Mouse (Mus musculus) embryonic facial prominence, embryonic 15.5 days (tissue): ENCODE measurements at regions not wholly inside any gene's neighbourhood (a gene's known extent, or its start where the extent isn't known, plus 50 kb on each side); places are given as distances from the start of the nearest gene placed in this dataset.

Experiments used
- ATAC-seq: fragments of 200-750 bp; cut with Nextera tagmentation; 2 replicates; pipeline ENCODE4 v1.8.0; 2017; ENCODE audit warnings: low read depth, moderate TSS enrichment; ENCODE audit not compliant: insufficient number of reproducible peaks, low FRiP score, low TSS enrichment
- H3K27ac ChIP-seq: fragments of 300-500 bp; sonication (generic); replicated peaks from 2 replicates; pipeline ENCODE4 v1.5.1; 2015; ENCODE audit warnings: mild to moderate bottlenecking, inconsistent platforms
- H3K27me3 ChIP-seq: fragments of 300-500 bp; sonication (generic); 2 replicates; pipeline ENCODE4 v1.6.1; 2015; ENCODE audit warnings: inconsistent platforms
- H3K36me3 ChIP-seq: fragments of 300-500 bp; sonication (generic); 2 replicates; pipeline ENCODE4 v1.6.1; 2015; ENCODE audit warnings: mild to moderate bottlenecking, inconsistent platforms
- H3K4me1 ChIP-seq: fragments of 300-500 bp; sonication (generic); 2 replicates; pipeline ENCODE4 v1.6.1; 2015; ENCODE audit warnings: inconsistent platforms
- H3K4me2 ChIP-seq: fragments of 300-500 bp; sonication (generic); replicated peaks from 2 replicates; pipeline ENCODE4 v1.6.1; 2015; ENCODE audit warnings: mild to moderate bottlenecking, inconsistent platforms
- H3K4me3 ChIP-seq: fragments of 300-500 bp; sonication (generic); replicated peaks from 2 replicates; pipeline ENCODE4 v1.5.1; 2015; ENCODE audit warnings: mild to moderate bottlenecking, inconsistent platforms
- H3K9ac ChIP-seq: fragments of 300-500 bp; sonication (generic); 2 replicates; pipeline ENCODE4 v1.6.1; 2015; ENCODE audit warnings: inconsistent platforms
- H3K9me3 ChIP-seq: fragments of 300-500 bp; sonication (generic); replicated peaks from 2 replicates; pipeline ENCODE4 v1.6.1; 2016; ENCODE audit warnings: inconsistent platforms
- WGBS: fragments of 180-500 bp; shearing (Covaris S2); methylation state at CpG from one replicate; pipeline ENCODE4 v1.1.7; 2015; 5-methylcytosine and 5-hydroxymethylcytosine counted together

DNA sequence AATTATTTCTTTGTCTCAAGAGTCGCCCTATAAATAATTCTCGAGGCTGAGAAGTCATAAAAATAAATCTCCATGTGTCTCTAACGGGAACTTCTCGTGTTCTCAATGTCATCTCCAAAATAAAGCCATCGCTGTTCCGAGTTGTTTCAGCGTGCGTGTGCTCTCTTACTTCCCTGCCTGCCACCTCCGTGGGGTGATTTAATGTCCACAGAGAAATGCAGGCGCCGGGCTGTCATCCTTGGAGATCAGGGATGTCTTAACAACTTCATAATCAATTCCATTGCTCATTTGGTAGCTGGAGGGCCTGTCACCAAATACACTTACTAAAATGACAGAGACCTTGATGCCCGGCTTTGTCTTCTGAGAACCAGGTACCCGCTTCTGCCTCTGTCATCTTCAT, 161.8 kb downstream of the Pmp22 start:
- Histone ChIP-seq H3K9me3 (no peaks in the 10 kb centered on the region), H3K27ac (no peak overlapping the region), H3K27me3 (no peaks in the 10 kb centered on the region), H3K4me3 (no peak overlapping the region), H3K36me3 (no peaks in the 10 kb centered on the region), H3K9ac (no peak overlapping the region), H3K4me1 (no peaks in the 10 kb centered on the region; the same call in 1 of the 2 replicates), H3K4me2 (no peak overlapping the region)
- WGBS: 61% methylated on average over 13 of the region's 13 CpGs
- no peak for ATAC-seq

DNA sequence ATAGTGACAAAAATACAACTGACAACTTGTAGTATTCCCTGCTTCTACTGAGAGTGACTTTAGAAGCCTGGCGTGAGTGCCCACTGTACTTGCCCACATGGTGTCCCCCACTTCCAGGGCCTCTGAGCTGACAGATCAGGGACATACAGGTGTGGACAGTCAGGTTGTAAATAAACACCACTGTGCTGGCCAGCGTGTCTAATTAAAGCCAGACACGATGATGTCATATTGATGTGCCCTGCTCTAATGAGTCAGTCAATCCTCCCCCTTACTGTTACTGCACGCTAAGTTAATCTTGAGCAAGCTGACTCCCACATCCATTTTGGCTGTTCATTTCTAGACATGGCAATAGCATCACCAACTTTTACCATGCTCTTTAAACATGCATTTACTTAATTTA, 164.7 kb downstream of the Pmp22 start:
- Histone ChIP-seq H3K9me3 (no peaks in the 10 kb centered on the region), H3K27ac (no peak overlapping the region), H3K4me1 (no peaks in the 10 kb centered on the region), H3K27me3 (no peaks in the 10 kb centered on the region), H3K36me3 (no peaks in the 10 kb centered on the region), H3K9ac (no peak overlapping the region), H3K4me2 (no peak overlapping the region), H3K4me3 (no peak overlapping the region)
- no peak for ATAC-seq
- 62% methylated on average over 4 of the region's 4 CpGs for WGBS

DNA sequence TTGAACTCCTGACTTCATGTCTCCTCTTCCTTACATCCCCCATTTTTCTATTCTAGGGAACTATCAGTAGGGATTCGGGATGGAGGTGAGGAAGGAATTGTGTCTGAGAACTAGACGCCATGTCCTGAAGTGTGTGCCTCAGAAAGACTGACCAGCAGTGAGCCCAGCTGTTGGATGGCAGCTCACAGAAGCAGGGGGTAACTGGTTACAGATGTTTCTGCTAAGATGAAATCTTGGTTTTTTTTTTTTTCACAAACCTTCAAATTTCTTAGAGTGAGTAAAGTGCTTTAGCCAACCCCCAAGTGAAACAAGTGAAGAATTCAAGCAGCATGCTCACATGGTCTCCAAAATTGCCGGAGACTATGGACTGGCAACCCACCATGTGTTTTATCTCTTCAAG, 165.7 kb downstream of the Pmp22 start:
- ATAC-seq: no peak
- Histone ChIP-seq H3K36me3 (no peaks in the 10 kb centered on the region), H3K4me1 (no peaks in the 10 kb centered on the region), H3K9ac (no peak overlapping the region), H3K9me3 (no peaks in the 10 kb centered on the region), H3K27me3 (no peaks in the 10 kb centered on the region), H3K27ac (no peak overlapping the region), H3K4me3 (no peak overlapping the region), H3K4me2 (no peak overlapping the region)
- WGBS: 54% methylated on average over 3 of the region's 3 CpGs

DNA sequence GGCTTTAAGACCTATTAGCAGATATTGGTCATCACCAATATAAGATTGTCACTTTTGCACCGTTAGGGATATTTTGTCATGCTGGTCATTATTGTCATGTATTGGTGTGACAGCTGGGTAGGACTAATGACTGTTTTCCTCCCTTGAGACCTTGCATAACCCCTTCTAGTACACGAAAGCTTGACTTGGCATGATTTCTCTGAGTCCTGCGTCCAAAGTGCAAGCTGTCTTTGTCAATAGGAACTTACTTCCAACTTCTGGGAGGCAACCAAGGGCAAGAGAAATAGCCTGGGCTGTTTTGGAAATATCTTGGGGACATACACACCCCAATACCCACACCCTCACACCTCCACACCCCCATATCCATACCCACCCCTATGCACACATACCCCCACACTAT, 167.7 kb downstream of the Pmp22 start:
- Histone ChIP-seq H3K27ac (no peak overlapping the region), H3K36me3 (no peaks in the 10 kb centered on the region), H3K9ac (no peak overlapping the region), H3K4me3 (no peak overlapping the region), H3K4me2 (no peak overlapping the region), H3K9me3 (no peaks in the 10 kb centered on the region), H3K4me1 (no peaks in the 10 kb centered on the region), H3K27me3 (no peaks in the 10 kb centered on the region)
- no peak for ATAC-seq
- 89% methylated on average over 3 of the region's 3 CpGs for WGBS

DNA sequence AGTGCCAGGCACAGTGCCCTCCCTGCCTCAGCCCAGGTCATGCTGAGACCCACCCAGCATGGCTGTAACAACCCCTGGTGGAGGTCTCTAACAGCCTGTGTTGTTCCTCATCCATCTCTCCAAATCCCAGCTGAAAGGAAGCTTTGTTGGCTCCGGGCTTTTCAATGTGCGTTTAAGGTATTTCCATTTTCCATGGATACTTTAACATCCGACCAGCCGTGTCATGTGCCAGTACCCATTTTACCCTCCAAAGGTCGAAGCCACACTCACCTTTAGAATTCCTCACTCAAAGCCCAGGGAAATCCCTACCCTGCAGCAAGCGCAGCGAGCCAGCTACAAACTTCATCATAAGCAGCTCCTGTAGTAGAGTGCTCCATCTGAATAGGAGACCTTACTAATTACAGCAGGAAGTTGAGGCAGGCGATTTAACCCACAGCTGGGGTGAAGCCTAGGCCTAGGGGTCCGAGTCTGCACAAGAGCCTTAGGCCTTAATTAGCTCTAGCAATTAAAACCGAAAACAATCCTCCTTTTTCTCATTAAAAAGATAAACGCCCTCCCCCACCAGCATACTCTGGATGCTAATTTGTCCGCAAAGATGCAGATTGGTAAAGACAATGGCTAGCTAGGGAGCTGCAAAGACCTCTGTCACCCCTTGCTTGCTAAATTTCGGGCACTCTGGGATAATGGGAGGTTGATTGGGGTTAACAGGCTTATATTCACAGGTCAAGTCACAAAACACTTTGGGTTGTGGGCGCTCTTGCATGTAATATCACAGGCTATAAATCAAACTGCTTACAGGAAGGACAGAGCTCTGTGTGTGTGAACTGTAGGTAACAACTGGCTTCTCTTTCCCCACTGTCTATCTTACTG, 171.2 kb downstream of the Pmp22 start:
- Histone ChIP-seq H3K4me1 (no peaks in the 10 kb centered on the region), H3K4me3 (no peak overlapping the region), H3K27me3 (no peaks in the 10 kb centered on the region), H3K27ac (no peak overlapping the region), H3K9me3 (no peaks in the 10 kb centered on the region), H3K36me3 (no peaks in the 10 kb centered on the region), H3K9ac (no peak overlapping the region), H3K4me2 (no peak overlapping the region)
- 30% methylated on average over 14 of the region's 14 CpGs for WGBS
- ATAC-seq: no peak

DNA sequence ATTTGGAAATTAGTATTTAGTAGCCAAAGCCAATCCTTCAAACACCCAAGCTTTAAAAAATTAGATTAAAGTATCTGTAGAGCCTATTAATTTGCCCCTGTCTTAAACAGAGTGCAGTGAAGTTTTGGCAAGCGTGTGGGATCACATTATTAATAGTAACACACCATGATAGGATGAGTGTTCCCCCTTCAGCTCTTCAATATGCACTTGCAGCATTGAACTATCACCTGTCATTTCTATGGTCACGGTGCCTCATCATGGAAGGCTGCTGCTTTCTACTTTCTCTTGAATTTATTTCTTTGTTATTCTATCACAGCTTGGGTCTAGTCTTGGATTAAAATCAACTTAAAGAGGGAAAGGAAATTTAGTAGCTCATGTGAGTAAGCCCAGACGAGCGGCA, 196.4 kb downstream of the Pmp22 start:
- peaks cover 3% of the 10 kb centered on the region; the same call in 1 of the 2 replicates for H3K27me3 ChIP-seq
- H3K9ac ChIP-seq: no peak overlapping the region
- no peaks in the 10 kb centered on the region for H3K4me1 ChIP-seq
- H3K4me3 ChIP-seq: no peak overlapping the region
- no peak overlapping the region for H3K4me2 ChIP-seq
- WGBS: 63% methylated on average over 4 of the region's 4 CpGs
- no peak for ATAC-seq
- no peaks in the 10 kb centered on the region for H3K36me3 ChIP-seq
- H3K27ac ChIP-seq: no peak overlapping the region
- H3K9me3 ChIP-seq: no peaks in the 10 kb centered on the region

DNA sequence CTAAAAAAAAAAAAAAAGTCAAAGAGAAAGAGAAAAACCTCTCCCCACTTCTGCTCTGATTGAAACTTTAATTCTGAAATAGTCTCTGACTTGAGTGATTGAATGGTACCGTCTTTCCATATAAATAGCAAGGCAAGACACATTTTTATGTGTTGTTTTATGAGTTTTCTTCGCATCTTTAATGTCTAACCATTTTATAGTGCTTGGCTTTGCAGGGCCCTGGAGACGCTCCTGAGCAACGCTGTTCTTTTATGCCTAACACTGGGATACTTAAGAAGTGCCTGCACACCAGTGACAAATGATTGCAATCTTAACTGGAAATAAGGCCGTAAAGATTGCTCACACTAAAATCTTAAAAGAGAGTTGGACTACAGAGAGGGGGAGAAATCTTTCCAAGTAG, 198.1 kb downstream of the Pmp22 start:
- WGBS: 69% methylated on average over 5 of the region's 5 CpGs
- ATAC-seq: no peak

DNA sequence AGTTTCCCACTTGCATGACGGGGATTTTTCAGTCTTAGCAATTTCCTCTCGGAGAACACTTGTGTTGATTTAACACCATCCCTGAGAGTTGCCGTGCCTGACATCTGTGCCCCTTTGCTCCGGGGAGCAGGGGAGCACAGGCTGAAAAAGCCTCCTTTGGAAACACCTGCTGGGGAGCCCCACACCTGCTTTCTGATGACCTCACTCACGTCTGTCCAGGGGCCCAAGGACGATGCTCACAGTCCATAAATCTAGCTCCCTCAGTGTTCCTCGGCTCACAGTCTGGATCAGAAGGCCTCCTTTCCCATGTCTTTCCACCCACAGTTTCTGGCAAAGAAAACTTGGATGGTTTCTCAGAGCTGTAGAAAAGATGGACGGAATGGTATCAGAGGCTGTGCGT, 208.7 kb downstream of the Pmp22 start:
- no peak for ATAC-seq
- Histone ChIP-seq H3K4me3 (no peak overlapping the region), H3K27ac (no peak overlapping the region), H3K4me2 (no peak overlapping the region), H3K27me3 (no peaks in the 10 kb centered on the region), H3K36me3 (no peaks in the 10 kb centered on the region), H3K9me3 (no peaks in the 10 kb centered on the region), H3K9ac (no peak overlapping the region), H3K4me1 (no peaks in the 10 kb centered on the region)
- WGBS: 61% methylated on average over 9 of the region's 9 CpGs

More for the DNA sequence above, 198.1 kb downstream of the Pmp22 start:
- H3K27ac ChIP-seq: no peak overlapping the region
- no peak overlapping the region for H3K4me3 ChIP-seq
- no peaks in the 10 kb centered on the region for H3K9me3 ChIP-seq
- H3K27me3 ChIP-seq: peaks cover 9% of the 10 kb centered on the region
- no peak overlapping the region for H3K9ac ChIP-seq
- H3K4me2 ChIP-seq: no peak overlapping the region
- no peaks in the 10 kb centered on the region for H3K4me1 ChIP-seq
- no peaks in the 10 kb centered on the region for H3K36me3 ChIP-seq

DNA sequence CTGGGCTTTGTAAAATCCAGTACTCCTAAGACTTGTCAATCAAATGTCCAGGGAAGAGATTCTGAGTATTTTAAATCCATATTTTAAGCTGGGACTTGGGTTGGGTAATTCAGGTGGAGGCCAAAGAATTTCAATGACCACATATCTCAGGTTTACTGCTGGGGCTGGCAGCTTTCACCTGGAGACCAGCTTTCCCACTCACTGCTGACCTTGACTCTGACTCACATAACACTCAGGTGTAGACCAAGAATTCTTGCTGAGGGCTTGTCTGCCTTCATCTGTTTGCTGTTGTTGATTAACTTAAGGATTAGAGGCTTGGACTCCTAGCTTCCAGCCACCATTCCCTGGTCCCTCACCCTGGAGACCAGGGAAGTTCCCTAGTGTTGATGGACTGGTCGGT, 209.5 kb downstream of the Pmp22 start:
- H3K4me3 ChIP-seq: no peak overlapping the region
- ATAC-seq: no peak
- H3K9me3 ChIP-seq: no peaks in the 10 kb centered on the region
- H3K9ac ChIP-seq: no peak overlapping the region
- H3K27me3 ChIP-seq: no peaks in the 10 kb centered on the region
- H3K4me1 ChIP-seq: no peaks in the 10 kb centered on the region
- 82% methylated on average over 1 of the region's 1 CpGs for WGBS
- no peak overlapping the region for H3K27ac ChIP-seq
- H3K36me3 ChIP-seq: no peaks in the 10 kb centered on the region
- no peak overlapping the region for H3K4me2 ChIP-seq

DNA sequence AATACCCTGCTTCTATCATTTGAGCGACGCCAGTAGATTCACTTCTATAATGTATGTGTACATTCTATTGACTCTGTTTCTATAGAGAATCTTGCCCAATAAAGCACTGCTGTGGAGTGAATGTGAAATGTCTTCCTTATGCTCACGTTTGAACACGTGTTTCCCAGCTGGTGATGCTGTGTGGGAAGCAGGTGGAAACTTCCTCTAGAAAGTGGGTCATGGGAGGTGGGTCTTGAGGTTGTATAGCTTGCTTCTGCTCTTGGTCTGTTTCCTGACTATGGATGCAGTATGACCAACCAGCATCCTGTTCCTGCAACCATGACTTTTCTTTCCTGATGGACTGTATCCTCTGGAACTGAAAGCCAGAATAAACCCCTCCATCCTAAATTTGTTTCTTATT, 216.9 kb downstream of the Pmp22 start:
- Histone ChIP-seq H3K27me3 (no peaks in the 10 kb centered on the region), H3K4me3 (no peak overlapping the region), H3K27ac (no peak overlapping the region), H3K36me3 (no peaks in the 10 kb centered on the region), H3K4me1 (0 out of 2 replicates have a peak, but pooled peaks cover 6% of the 10 kb centered on the region), H3K9me3 (no peaks in the 10 kb centered on the region), H3K9ac (no peak overlapping the region), H3K4me2 (no peak overlapping the region)
- 80% methylated on average over 4 of the region's 4 CpGs for WGBS
- ATAC-seq: no peak

DNA sequence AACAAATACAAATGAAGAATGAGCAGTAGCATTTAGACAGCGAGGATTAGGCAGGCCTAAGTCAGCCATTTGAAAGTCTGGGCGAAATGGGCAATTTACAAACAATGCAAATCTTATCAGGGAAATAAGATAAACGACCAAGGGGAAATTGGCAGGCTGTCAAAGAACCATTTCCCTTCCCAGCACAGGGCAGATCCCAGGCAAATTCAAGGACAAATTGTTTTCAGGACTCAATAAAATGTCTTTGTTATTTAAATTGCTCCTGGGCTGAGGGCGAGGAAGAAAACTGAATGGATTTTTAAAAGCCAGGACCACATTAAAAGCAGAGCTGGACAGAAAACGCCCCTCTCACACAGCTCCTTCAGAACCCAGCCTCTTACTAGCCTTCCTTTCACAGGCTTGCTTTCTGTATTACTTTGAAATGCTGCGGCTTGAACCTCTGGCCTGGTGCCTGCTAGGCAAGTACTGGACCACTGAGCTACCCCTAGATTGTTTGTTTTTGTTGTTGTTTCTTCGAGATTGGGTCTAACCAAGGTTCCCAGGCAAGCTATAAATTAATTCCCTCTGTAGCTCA, 221.4 kb downstream of the Pmp22 start:
- Histone ChIP-seq H3K4me2 (no peak overlapping the region), H3K4me3 (no peak overlapping the region), H3K27me3 (no peaks in the 10 kb centered on the region), H3K36me3 (no peaks in the 10 kb centered on the region), H3K9me3 (no peaks in the 10 kb centered on the region), H3K27ac (0 out of 2 replicates have a peak overlapping the region, but pooled peaks have one; percentile 28), H3K4me1 (0 out of 2 replicates have a peak, but pooled peaks cover 7% of the 10 kb centered on the region), H3K9ac (no peak overlapping the region)
- no peak for ATAC-seq
- WGBS: 36% methylated on average over 7 of the region's 7 CpGs

DNA sequence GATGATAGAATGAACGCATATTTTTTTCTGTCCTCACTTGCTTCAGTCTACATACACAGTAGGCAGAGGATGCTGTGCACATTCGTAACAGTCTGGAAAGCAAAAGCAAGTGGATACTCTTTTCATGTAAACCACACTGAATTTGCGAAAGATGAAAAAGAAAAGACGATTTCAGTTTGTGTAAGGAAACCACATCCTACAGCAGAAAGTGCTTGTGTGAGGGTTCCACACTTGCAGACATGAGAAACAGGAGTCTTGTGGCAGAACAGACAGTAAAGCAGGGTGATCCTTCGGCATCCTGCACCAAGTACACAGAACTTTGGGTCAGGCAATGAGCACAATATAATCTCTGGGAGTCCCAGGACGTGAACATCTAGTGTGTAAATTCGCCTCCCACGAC, 223.2 kb downstream of the Pmp22 start:
- ATAC-seq: no peak
- no peak overlapping the region for H3K27ac ChIP-seq
- H3K4me3 ChIP-seq: no peak overlapping the region
- H3K27me3 ChIP-seq: no peaks in the 10 kb centered on the region
- no peak overlapping the region for H3K9ac ChIP-seq
- no peaks in the 10 kb centered on the region for H3K9me3 ChIP-seq
- H3K36me3 ChIP-seq: no peaks in the 10 kb centered on the region
- 80% methylated on average over 8 of the region's 8 CpGs for WGBS
- 0 out of 2 replicates have a peak, but pooled peaks cover 7% of the 10 kb centered on the region for H3K4me1 ChIP-seq
- H3K4me2 ChIP-seq: no peak overlapping the region
